Mouse (Mus musculus) ES-E14 (cell line): ENCODE data around the gene Cpsf6. TPM values are rescaled to one million over a fixed set of nuclear protein-coding genes. Genes with fewer than 3 reads are reported as not detected.
A peak's percentile ranks its signal among the peaks of the same experiment; 100 is the strongest.
"Not testable (repeated sequence)": the region's sequence is repeated elsewhere in the genome, so short reads cannot be mapped to it uniquely, and the experiment has no call there.

Experiments
- DNase-seq: peaks from one replicate; pipeline ENCODE4 v3.0.0-alpha.2; 2013; ENCODE audit warnings: low read depth, low spot score
- H3K27ac ChIP-seq: 2 replicates; pipeline ENCODE4 v1.5.1; 2012; ENCODE audit warnings: low read depth, mild to moderate bottlenecking, low read length, moderate library complexity, mixed read lengths; ENCODE audit not compliant: poor library complexity, insufficient read depth, severe bottlenecking
- H3K36me3 ChIP-seq: 2 replicates; pipeline ENCODE4 v1.6.1; 2012; ENCODE audit warnings: mild to moderate bottlenecking, low read length, moderate library complexity, mixed read lengths; ENCODE audit not compliant: control insufficient read depth, poor library complexity, insufficient read depth, severe bottlenecking
- H3K4me1 ChIP-seq, 2 experiments: fragments of 150-350 bp in 1 of 2; sonication (generic) in 1 of 2; 2 replicates each; pipeline ENCODE4 v1.6.1; 2012; ENCODE audit warnings: low read length in 2 of 2, mild to moderate bottlenecking in 1 of 2, mixed read lengths in 1 of 2; ENCODE audit not compliant: control insufficient read depth in 2 of 2, insufficient read depth in 2 of 2, poor library complexity in 1 of 2
- H3K4me3 ChIP-seq, 2 experiments: fragments of 150-350 bp in 1 of 2; sonication (generic) in 1 of 2; 2 replicates each; pipeline ENCODE4 v1.5.1; 2012; ENCODE audit warnings: low read length in 2 of 2, low read depth in 1 of 2, mild to moderate bottlenecking in 1 of 2, mixed read lengths in 1 of 2; ENCODE audit not compliant: insufficient read depth in 1 of 2, poor library complexity in 1 of 2, severe bottlenecking in 1 of 2
- H3K9ac ChIP-seq: 2 replicates; pipeline ENCODE4 v1.6.1; 2012; ENCODE audit warnings: low read depth, mild to moderate bottlenecking, low read length, mixed read lengths; ENCODE audit not compliant: poor library complexity, insufficient read depth, severe bottlenecking
- H3K9me3 ChIP-seq: fragments of 150-350 bp; sonication (generic); 2 replicates; pipeline ENCODE4 v1.6.1; 2012; ENCODE audit warnings: low read depth, mild to moderate bottlenecking, low read length; ENCODE audit not compliant: control insufficient read depth, insufficient read depth
- CHD2 ChIP-seq: IDR thresholded peaks from 2 replicates; pipeline ENCODE4 v1.6.1; 2014; ENCODE audit warnings: mild to moderate bottlenecking, low read depth, low read length, inconsistent platforms
- HCFC1 ChIP-seq: IDR thresholded peaks from 2 replicates; pipeline ENCODE4 v1.6.1; 2012; ENCODE audit warnings: low read length, inconsistent platforms, borderline replicate concordance; ENCODE audit not compliant: insufficient read depth
- MAFK ChIP-seq: IDR thresholded peaks from 2 replicates; pipeline ENCODE4 v1.6.1; 2014; ENCODE audit warnings: mild to moderate bottlenecking, low read depth, low read length, inconsistent platforms; ENCODE audit not compliant: insufficient read depth
- ZC3H11A ChIP-seq: IDR thresholded peaks from 2 replicates; pipeline ENCODE4 v1.6.1; 2012; ENCODE audit warnings: low read depth, mild to moderate bottlenecking, inconsistent platforms, low read length, borderline replicate concordance
- ZNF384 ChIP-seq: IDR thresholded peaks from 2 replicates; pipeline ENCODE4 v1.6.1; 2012; ENCODE audit warnings: low read depth, low read length, inconsistent platforms
- in situ Hi-C, 2 experiments: fragments of 600-800 bp; cut with MboI; formaldehyde crosslinking; loops; one replicate each; pipeline ENCODE4 v1.15.1; 2025; ENCODE audit warnings: low sequenced_read_pairs in 2 of 2, inconsistent platforms in 1 of 2; ENCODE audit not compliant: unreplicated experiment in 2 of 2
- total RNA-seq: library from RNA; depleted of rRNA; stranded (reverse); fragments of 300-350 nt; gene quantifications from 2 replicates; pipeline ENCODE4 v1.2.3, GENCODE M21; 2012

Cpsf6 gene
- total RNA-seq, 1 experiment: 129 TPM

GRCm38 (mm10) chr10:117393891-117394395 lies 14.1 kb upstream of the Cpsf6 start:
- Histone ChIP-seq H3K36me3 (no peaks in the 10 kb centered on the region), H3K4me1 (peaks cover 2 to 6% of the 10 kb centered on the region in 2 experiments; a peak in 1 of 4 replicates), H3K9me3 (no peaks in the 10 kb centered on the region), H3K27ac (no peak overlapping the region), H3K4me3 (peak overlapping the region; percentile 40 to 60; a peak in 3 of 4 replicates), H3K9ac (no peak overlapping the region)
- TF ChIP-seq ZNF384: no peak
- no peak for TF ChIP-seq MAFK
- TF ChIP-seq ZC3H11A: no peak
- no peak for TF ChIP-seq CHD2
- TF ChIP-seq HCFC1: no peak
- in situ Hi-C loops: no loop called here
- DNase-seq: no peak

GRCm38 (mm10) chr10:117393196-117393890 lies 13.5 kb upstream of the Cpsf6 start:
- TF ChIP-seq HCFC1 (no peak), ZC3H11A (no peak), MAFK (no peak), CHD2 (no peak), ZNF384 (no peak)
- Histone ChIP-seq H3K36me3 (no peaks in the 10 kb centered on the region), H3K4me1 (peaks cover 2 to 8% of the 10 kb centered on the region in 2 experiments; a peak in 1 of 4 replicates), H3K4me3 (peak overlapping the region; percentile 40 to 60; a peak in 3 of 4 replicates), H3K9me3 (no peaks in the 10 kb centered on the region), H3K27ac (no peak overlapping the region), H3K9ac (no peak overlapping the region)
- no peak for DNase-seq
- in situ Hi-C loops: no loop called here

- Histone ChIP-seq H3K27ac (no peak overlapping the region), H3K9me3 (no peaks in the 10 kb centered on the region), H3K4me1 (peaks cover 2 to 5% of the 10 kb centered on the region in 2 experiments; a peak in 1 of 4 replicates), H3K4me3 (no peak overlapping the region), H3K36me3 (no peaks in the 10 kb centered on the region), H3K9ac (no peak overlapping the region)
- in situ Hi-C loops: no loop called here
- no peak for DNase-seq
- TF ChIP-seq MAFK (no peak), HCFC1 (no peak)
These were observed 13.0 kb upstream of the Cpsf6 start for GRCm38 (mm10) chr10:117392832-117393195.

- H3K4me3 ChIP-seq, H3K4me1 ChIP-seq, in situ Hi-C loops, H3K27ac ChIP-seq, H3K36me3 ChIP-seq, H3K9me3 ChIP-seq, DNase-seq, H3K9ac ChIP-seq: not testable (repeated sequence)
These were observed 12.6 kb upstream of the Cpsf6 start for GRCm38 (mm10) chr10:117392397-117392796.

GRCm38 (mm10) chr10:117391801-117392200 lies 12.0 kb upstream of the Cpsf6 start:
- Histone ChIP-seq H3K27ac (no peak overlapping the region), H3K9me3 (no peaks in the 10 kb centered on the region), H3K4me1 (peaks cover 2 to 5% of the 10 kb centered on the region in 2 experiments; a peak in 1 of 4 replicates), H3K4me3 (no peak overlapping the region), H3K9ac (no peak overlapping the region), H3K36me3 (no peaks in the 10 kb centered on the region)
- DNase-seq: no peak
- in situ Hi-C loops: no loop called here
- no peak for TF ChIP-seq MAFK
- TF ChIP-seq HCFC1: no peak
- no peak for TF ChIP-seq ZNF384
- no peak for TF ChIP-seq ZC3H11A
- TF ChIP-seq CHD2: no peak
